Mouse (Mus musculus): ENCODE data around the gene Parva. TPM values are rescaled to one million over a fixed set of nuclear protein-coding genes. Genes with fewer than 3 reads are reported as not detected.

Parva gene
- polyA plus RNA-seq, 1 experiment from 2014 or later: 132 TPM

DNA sequence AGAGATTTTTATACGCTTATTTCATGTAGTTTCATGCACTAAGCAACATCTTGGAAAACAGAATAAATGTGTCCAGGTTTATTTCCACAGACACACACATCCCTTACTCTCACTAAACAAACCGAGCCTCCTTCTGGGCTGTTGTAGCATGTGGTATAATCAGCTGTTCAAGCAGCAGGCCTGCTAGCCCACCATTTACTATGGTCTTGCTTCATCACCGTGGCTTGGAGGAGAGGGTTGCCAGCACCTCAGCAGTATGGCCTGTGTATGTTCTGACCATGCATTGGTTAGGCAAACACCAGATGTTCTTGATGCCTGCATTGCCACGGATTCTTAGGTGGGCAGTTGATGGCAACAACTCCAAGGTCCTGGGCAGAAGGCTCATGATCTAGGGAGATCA is 30.6 kb downstream of the Parva start:
- no peak overlapping the region for H3K4me2 ChIP-seq (ENCODE audit: low read depth, low read length)
- H3K36me3 ChIP-seq (ENCODE audit: control insufficient read depth, insufficient read depth, low read length): no peaks in the 10 kb centered on the region
- no peak overlapping the region for H3K4me3 ChIP-seq (replicated peaks; ENCODE audit: low read length)
- ATAC-seq (ENCODE audit: insufficient read depth, low FRiP score): no peak
- no peaks in the 10 kb centered on the region for H3K9me3 ChIP-seq (replicated peaks; ENCODE audit: control insufficient read depth, low read length)
- peak overlapping the region; percentile 48; the same call in 1 of the 2 replicates for H3K27ac ChIP-seq (ENCODE audit: low read length)
- no peak overlapping the region for H3K9ac ChIP-seq (ENCODE audit: low read length)
- H3K27me3 ChIP-seq (ENCODE audit: control insufficient read depth, insufficient read depth, low read length): no peaks in the 10 kb centered on the region
- peaks cover 51% of the 10 kb centered on the region for H3K4me1 ChIP-seq (ENCODE audit: control insufficient read depth, insufficient read depth, low read length)
- WGBS: 82% methylated on average over 4 of the region's 4 CpGs

DNA sequence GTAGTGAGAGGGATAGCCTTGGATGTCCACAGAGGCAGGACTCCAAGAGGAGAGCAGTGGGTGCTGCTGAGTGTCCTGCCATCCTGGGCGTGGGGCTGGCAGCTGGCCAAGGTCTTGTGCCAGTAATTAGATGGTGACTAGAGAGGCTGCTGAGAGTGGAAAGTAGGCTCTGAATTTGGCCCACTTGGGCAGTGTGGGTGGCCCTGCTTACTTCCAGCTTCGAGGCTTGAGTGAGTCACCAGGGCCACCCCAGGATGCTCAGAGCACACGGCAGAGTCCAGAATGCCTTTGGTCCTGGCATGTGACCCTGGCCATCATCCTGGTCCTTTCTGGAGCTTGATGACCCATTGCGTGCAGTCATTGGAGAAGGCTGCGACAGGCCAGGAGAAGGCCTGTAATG is 31.1 kb downstream of the Parva start:
- H3K9me3 ChIP-seq (replicated peaks; ENCODE audit: control insufficient read depth, low read length): no peaks in the 10 kb centered on the region
- H3K27ac ChIP-seq (ENCODE audit: low read length): peak overlapping the region; percentile 48
- H3K9ac ChIP-seq (ENCODE audit: low read length): 0 out of 2 replicates have a peak overlapping the region, but pooled peaks have one; percentile 1
- 49% methylated on average over 5 of the region's 5 CpGs for WGBS
- H3K27me3 ChIP-seq (ENCODE audit: control insufficient read depth, insufficient read depth, low read length): no peaks in the 10 kb centered on the region
- ATAC-seq (ENCODE audit: insufficient read depth, low FRiP score): no peak
- no peak overlapping the region for H3K4me2 ChIP-seq (ENCODE audit: low read depth, low read length)
- peaks cover 57% of the 10 kb centered on the region for H3K4me1 ChIP-seq (ENCODE audit: control insufficient read depth, insufficient read depth, low read length)
- H3K36me3 ChIP-seq (ENCODE audit: control insufficient read depth, insufficient read depth, low read length): no peaks in the 10 kb centered on the region
- H3K4me3 ChIP-seq (replicated peaks; ENCODE audit: low read length): no peak overlapping the region

DNA sequence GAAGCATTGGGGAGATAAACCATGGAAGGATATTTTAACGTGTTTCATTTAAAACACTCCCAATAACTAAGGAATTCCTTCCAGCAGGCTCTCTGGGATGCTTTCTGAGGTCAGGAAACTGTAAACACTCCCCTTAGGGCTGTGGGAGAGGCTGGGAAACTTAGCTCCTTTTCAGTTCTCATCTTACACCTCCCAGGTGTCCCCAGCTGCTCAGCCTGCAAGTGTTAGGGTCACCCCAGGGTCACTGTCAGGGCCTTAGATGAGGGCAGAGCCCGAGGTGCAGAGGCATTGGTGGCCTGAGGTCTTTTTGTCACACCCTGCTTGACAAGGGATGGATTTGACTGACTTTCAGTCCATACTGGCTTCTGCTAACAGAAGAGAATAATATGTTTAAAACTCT is 35.8 kb downstream of the Parva start:
- Histone ChIP-seq H3K27ac (ENCODE audit: low read length) (peak overlapping the region; percentile 73), H3K36me3 (ENCODE audit: control insufficient read depth, insufficient read depth, low read length) (peaks cover 3% of the 10 kb centered on the region; the same call in 1 of the 2 replicates), H3K4me1 (ENCODE audit: control insufficient read depth, insufficient read depth, low read length) (peaks cover 53% of the 10 kb centered on the region), H3K27me3 (ENCODE audit: control insufficient read depth, insufficient read depth, low read length) (no peaks in the 10 kb centered on the region), H3K4me3 (replicated peaks; ENCODE audit: low read length) (no peak overlapping the region), H3K9ac (ENCODE audit: low read length) (peak overlapping the region; percentile 49; the same call in 1 of the 2 replicates), H3K9me3 (replicated peaks; ENCODE audit: control insufficient read depth, low read length) (no peaks in the 10 kb centered on the region), H3K4me2 (ENCODE audit: low read depth, low read length) (0 out of 2 replicates have a peak overlapping the region, but pooled peaks have one; percentile 10)
- 12% methylated on average over 2 of the region's 2 CpGs for WGBS
- no peak for ATAC-seq (ENCODE audit: insufficient read depth, low FRiP score)

DNA sequence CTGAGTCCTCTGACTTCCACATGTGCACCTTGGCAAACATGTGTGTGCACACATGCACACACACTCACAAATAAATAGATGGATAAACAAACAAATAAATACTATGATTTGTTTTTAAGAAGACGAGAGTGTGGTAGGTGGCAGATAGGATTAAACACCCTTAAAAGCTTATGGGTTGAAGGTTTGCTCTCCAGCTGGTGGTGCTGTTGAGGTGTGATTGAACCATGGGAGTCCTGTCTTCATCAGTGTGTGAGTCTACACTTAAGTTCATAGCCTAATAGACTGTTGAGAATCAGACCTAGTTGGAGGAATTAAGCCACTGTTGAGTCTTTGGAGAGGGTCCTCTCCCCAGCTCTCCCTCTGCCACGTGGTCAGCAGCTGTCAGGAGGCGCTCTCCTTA is 38.6 kb downstream of the Parva start:
- no peak overlapping the region for H3K4me3 ChIP-seq (replicated peaks; ENCODE audit: low read length)
- H3K4me1 ChIP-seq (ENCODE audit: control insufficient read depth, insufficient read depth, low read length): peaks cover 53% of the 10 kb centered on the region
- H3K27ac ChIP-seq (ENCODE audit: low read length): peak overlapping the region; percentile 98
- peaks cover 3% of the 10 kb centered on the region; the same call in 1 of the 2 replicates for H3K36me3 ChIP-seq (ENCODE audit: control insufficient read depth, insufficient read depth, low read length)
- no peak overlapping the region for H3K4me2 ChIP-seq (ENCODE audit: low read depth, low read length)
- ATAC-seq (ENCODE audit: insufficient read depth, low FRiP score): no peak
- no peaks in the 10 kb centered on the region for H3K9me3 ChIP-seq (replicated peaks; ENCODE audit: control insufficient read depth, low read length)
- H3K9ac ChIP-seq (ENCODE audit: low read length): no peak overlapping the region
- 72% methylated on average over 3 of the region's 3 CpGs for WGBS
- H3K27me3 ChIP-seq (ENCODE audit: control insufficient read depth, insufficient read depth, low read length): no peaks in the 10 kb centered on the region

DNA sequence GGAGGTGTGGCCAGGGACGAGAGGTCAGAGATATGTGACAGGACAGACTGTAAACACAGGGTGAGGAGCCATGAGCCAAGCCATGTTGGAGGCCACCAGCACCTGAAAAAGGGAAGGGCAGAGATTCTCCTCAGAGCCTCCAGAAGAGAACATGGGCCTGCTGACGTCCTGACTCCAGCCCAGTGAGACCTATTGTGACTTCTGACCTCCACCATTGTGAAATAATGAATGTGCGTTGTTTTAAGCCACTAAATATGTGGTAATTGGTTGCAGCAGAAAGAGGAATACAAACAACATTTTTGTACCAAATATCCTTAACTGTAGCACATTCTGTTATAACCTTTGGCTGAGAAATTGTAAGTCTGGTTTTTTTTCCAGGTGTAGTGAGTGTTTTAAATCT is 39.5 kb downstream of the Parva start:
- Histone ChIP-seq H3K27me3 (ENCODE audit: control insufficient read depth, insufficient read depth, low read length) (no peaks in the 10 kb centered on the region), H3K9me3 (replicated peaks; ENCODE audit: control insufficient read depth, low read length) (no peaks in the 10 kb centered on the region), H3K4me2 (ENCODE audit: low read depth, low read length) (no peak overlapping the region), H3K36me3 (ENCODE audit: control insufficient read depth, insufficient read depth, low read length) (peaks cover 3% of the 10 kb centered on the region; the same call in 1 of the 2 replicates), H3K9ac (ENCODE audit: low read length) (0 out of 2 replicates have a peak overlapping the region, but pooled peaks have one; percentile 36), H3K27ac (ENCODE audit: low read length) (peak overlapping the region; percentile 98), H3K4me3 (replicated peaks; ENCODE audit: low read length) (no peak overlapping the region), H3K4me1 (ENCODE audit: control insufficient read depth, insufficient read depth, low read length) (peaks cover 56% of the 10 kb centered on the region)
- WGBS: 53% methylated on average over 3 of the region's 3 CpGs
- ATAC-seq (ENCODE audit: insufficient read depth, low FRiP score): no peak

DNA sequence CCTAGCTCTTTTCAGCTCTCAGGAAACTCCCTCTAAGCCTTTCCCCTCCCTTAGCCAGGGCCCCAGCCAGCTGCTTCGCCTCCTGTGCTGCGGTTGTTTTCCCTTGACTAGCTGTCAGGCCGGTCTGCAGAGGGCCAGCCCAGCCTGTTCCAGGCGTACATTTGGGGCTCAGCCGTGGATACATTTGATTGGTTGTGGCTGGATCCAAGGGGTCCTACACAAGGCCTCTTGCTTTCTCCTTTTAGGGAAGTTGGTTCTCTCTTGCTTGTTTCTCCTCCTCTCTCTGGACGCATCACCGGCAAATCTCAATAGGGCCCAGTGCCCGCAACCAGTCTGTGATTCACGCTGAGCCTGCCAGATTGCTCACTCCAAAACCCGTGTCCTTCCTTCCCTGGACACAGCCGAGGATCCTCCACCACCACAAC is 40.4 kb downstream of the Parva start:
- Histone ChIP-seq H3K4me2 (ENCODE audit: low read depth, low read length) (0 out of 2 replicates have a peak overlapping the region, but pooled peaks have one; percentile 10), H3K4me1 (ENCODE audit: control insufficient read depth, insufficient read depth, low read length) (peaks cover 56% of the 10 kb centered on the region), H3K9ac (ENCODE audit: low read length) (peak overlapping the region; percentile 61), H3K4me3 (replicated peaks; ENCODE audit: low read length) (no peak overlapping the region), H3K27ac (ENCODE audit: low read length) (peak overlapping the region; percentile 98), H3K27me3 (ENCODE audit: control insufficient read depth, insufficient read depth, low read length) (no peaks in the 10 kb centered on the region), H3K36me3 (ENCODE audit: control insufficient read depth, insufficient read depth, low read length) (peaks cover 3% of the 10 kb centered on the region; the same call in 1 of the 2 replicates), H3K9me3 (replicated peaks; ENCODE audit: control insufficient read depth, low read length) (no peaks in the 10 kb centered on the region)
- peak; percentile 95 for ATAC-seq (ENCODE audit: insufficient read depth, low FRiP score)
- 14% methylated on average over 11 of the region's 11 CpGs for WGBS

DNA sequence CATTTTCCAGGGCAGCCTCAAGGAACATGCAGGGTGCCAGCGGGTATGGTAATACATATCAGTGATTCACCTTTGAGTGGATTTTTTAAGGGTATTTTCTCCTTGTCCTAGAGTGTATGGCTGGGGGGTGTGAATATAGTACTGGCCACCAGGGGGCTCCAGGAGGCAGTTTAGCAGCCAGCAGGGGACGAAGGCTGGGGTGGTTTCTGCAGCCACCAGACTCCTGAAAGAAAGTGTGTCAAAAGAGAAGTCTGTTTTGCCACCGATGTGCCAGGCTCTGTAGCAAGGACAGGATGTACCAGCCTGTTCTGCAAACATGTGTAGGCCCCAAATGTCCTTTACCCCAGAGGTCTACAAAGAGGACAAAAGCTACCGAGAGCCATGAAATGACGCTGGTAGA is 42.5 kb downstream of the Parva start:
- ATAC-seq (ENCODE audit: insufficient read depth, low FRiP score): 0 out of 2 replicates have a peak, but pooled peaks have one; percentile 23
- Histone ChIP-seq H3K27me3 (ENCODE audit: control insufficient read depth, insufficient read depth, low read length) (no peaks in the 10 kb centered on the region), H3K9ac (ENCODE audit: low read length) (0 out of 2 replicates have a peak overlapping the region, but pooled peaks have one; percentile 38), H3K4me3 (replicated peaks; ENCODE audit: low read length) (no peak overlapping the region), H3K27ac (ENCODE audit: low read length) (peak overlapping the region; percentile 41; the same call in 1 of the 2 replicates), H3K4me2 (ENCODE audit: low read depth, low read length) (no peak overlapping the region), H3K9me3 (replicated peaks; ENCODE audit: control insufficient read depth, low read length) (no peaks in the 10 kb centered on the region), H3K36me3 (ENCODE audit: control insufficient read depth, insufficient read depth, low read length) (peaks cover 3% of the 10 kb centered on the region; the same call in 1 of the 2 replicates), H3K4me1 (ENCODE audit: control insufficient read depth, insufficient read depth, low read length) (peaks cover 56% of the 10 kb centered on the region)
- 37% methylated on average over 5 of the region's 5 CpGs for WGBS

DNA sequence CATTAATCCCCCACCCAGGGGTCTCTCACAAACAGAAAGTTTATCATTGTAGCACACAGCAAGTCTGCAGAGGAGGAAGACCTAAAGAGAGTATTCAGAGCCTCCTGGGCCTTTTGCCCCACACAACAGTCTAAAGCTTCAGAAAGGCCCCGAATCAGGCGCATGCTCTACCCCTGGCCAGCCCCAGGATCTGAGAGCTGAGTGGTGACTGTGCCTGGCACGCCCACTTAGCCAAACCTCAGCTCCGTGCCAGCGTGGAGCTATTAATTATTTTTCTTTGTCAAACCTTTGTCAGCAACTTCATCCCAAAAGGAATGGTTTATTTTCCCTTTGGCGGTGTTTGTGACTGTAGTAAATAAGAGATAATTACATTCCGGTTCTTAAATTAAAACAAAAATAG is 44.0 kb downstream of the Parva start:
- H3K4me1 ChIP-seq (ENCODE audit: control insufficient read depth, insufficient read depth, low read length): peaks cover 53% of the 10 kb centered on the region

DNA sequence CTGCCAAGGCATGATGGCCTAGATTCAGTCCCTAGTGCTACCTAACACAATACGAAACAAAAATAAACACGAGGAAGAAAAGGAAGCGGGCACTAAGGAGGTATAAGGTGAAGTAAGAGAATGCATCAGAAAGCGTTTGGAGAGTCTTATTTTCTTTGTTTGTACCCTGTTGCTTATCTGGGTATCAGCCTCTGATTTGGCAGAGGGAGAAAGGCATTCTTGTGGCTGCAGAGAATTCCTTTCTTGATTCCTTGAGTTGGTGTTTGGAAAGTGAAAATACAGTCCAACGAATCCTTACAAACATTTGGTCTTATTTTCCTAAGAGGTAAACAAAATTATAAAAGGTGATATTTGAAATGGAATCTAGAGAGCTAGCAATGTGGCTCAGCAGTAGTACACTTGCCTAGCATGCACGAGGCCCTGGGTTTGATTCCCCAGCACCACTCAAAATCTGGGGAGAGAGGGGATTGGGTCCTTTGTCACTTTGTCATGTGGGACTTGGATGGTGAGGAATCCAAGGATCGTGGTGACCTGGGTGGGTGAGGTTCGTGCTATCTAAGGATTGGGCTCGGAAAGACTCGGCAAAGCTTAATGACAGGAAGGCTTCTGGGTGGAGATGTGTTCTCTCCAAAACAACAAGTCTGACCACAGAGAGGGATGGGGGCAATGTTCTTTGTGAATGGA is 44.9 kb downstream of the Parva start:
- Histone ChIP-seq H3K27ac (ENCODE audit: low read length) (peak overlapping the region; percentile 72), H3K4me2 (ENCODE audit: low read depth, low read length) (no peak overlapping the region), H3K9me3 (replicated peaks; ENCODE audit: control insufficient read depth, low read length) (no peaks in the 10 kb centered on the region), H3K4me3 (replicated peaks; ENCODE audit: low read length) (no peak overlapping the region), H3K27me3 (ENCODE audit: control insufficient read depth, insufficient read depth, low read length) (no peaks in the 10 kb centered on the region), H3K9ac (ENCODE audit: low read length) (0 out of 2 replicates have a peak overlapping the region, but pooled peaks have one; percentile 43), H3K36me3 (ENCODE audit: control insufficient read depth, insufficient read depth, low read length) (no peaks in the 10 kb centered on the region), H3K4me1 (ENCODE audit: control insufficient read depth, insufficient read depth, low read length) (peaks cover 45% of the 10 kb centered on the region)
- ATAC-seq (ENCODE audit: insufficient read depth, low FRiP score): no peak
- WGBS: 57% methylated on average over 10 of the region's 10 CpGs

More for the DNA sequence above, 44.0 kb downstream of the Parva start:
- no peaks in the 10 kb centered on the region for H3K27me3 ChIP-seq (ENCODE audit: control insufficient read depth, insufficient read depth, low read length)
- no peaks in the 10 kb centered on the region for H3K9me3 ChIP-seq (replicated peaks; ENCODE audit: control insufficient read depth, low read length)
- H3K4me3 ChIP-seq (replicated peaks; ENCODE audit: low read length): no peak overlapping the region
- 0 out of 2 replicates have a peak overlapping the region, but pooled peaks have one; percentile 18 for H3K9ac ChIP-seq (ENCODE audit: low read length)
- no peak for ATAC-seq (ENCODE audit: insufficient read depth, low FRiP score)
- 52% methylated on average over 7 of the region's 7 CpGs for WGBS
- no peak overlapping the region for H3K4me2 ChIP-seq (ENCODE audit: low read depth, low read length)
- peak overlapping the region; percentile 22; the same call in 1 of the 2 replicates for H3K27ac ChIP-seq (ENCODE audit: low read length)
- H3K36me3 ChIP-seq (ENCODE audit: control insufficient read depth, insufficient read depth, low read length): no peaks in the 10 kb centered on the region
